Mouse (Mus musculus) stomach, postnatal 0 days (tissue): ENCODE results near the gene Mylk2.

Experiments used
- CTCF ChIP-seq: IDR thresholded peaks from 2 replicates; pipeline ENCODE4 v1.5.1; 2016; ENCODE audit warnings: antibody characterized with exemption, low read depth, mild to moderate bottlenecking, moderate library complexity
- EP300 ChIP-seq: optimal IDR thresholded peaks from 2 replicates; pipeline ENCODE3; 2016; ENCODE audit warnings: antibody characterized with exemption

DNA sequence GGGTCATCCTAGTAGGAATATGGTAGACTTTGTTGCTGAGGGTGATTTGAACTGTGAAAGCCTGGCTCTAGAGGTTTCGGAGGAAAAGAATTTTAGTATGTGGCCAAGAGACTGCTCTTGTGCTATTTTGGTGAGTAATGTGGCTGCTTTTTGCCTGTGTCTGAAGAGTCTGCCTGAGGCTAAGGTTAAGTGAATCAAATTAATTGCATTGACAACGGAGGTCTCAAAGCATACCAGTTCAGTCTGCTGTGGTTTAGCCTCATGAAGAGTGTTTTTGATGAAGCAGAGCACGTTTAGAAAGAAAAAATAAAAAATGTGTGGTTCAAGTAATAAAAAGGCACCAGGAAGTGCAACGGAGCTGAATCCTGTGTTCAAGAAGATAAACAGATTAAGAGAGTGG, 54.4 kb downstream of the Mylk2 start:
- TF ChIP-seq CTCF: no peak
- no peak for TF ChIP-seq EP300
